Mouse (Mus musculus) stomach, postnatal 0 days (tissue): ENCODE results near the gene Elmsan1. TPM values are rescaled to one million over a fixed set of nuclear protein-coding genes. Genes with fewer than 3 reads are reported as not detected.
A peak's percentile ranks its signal among the peaks of the same experiment; 100 is the strongest.

Experiments
- ATAC-seq: fragments of 200-750 bp; cut with Nextera tagmentation; 2 replicates; pipeline ENCODE4 v1.8.0; 2017; ENCODE audit not compliant: low FRiP score, low TSS enrichment
- DNase-seq: peaks from one replicate; pipeline ENCODE4 v3.0.0-alpha.2; 2016; ENCODE audit warnings: low spot score
- H3K27ac ChIP-seq: fragments of 300-500 bp; sonication (generic); replicated peaks from 2 replicates; pipeline ENCODE4 v1.5.1; 2014; ENCODE audit warnings: mild to moderate bottlenecking, control low read depth
- H3K27me3 ChIP-seq: fragments of 300-500 bp; sonication (generic); 2 replicates; pipeline ENCODE4 v1.6.1; 2014; ENCODE audit warnings: low read length; ENCODE audit not compliant: control insufficient read depth, insufficient read depth
- H3K36me3 ChIP-seq: fragments of 300-500 bp; sonication (generic); 2 replicates; pipeline ENCODE4 v1.6.1; 2014; ENCODE audit warnings: low read length, mixed read lengths; ENCODE audit not compliant: control insufficient read depth, insufficient read depth
- H3K4me1 ChIP-seq: fragments of 300-500 bp; sonication (generic); replicated peaks from 2 replicates; pipeline ENCODE4 v1.6.1; 2014; ENCODE audit warnings: antibody characterized with exemption; ENCODE audit not compliant: control insufficient read depth, insufficient read depth
- H3K4me2 ChIP-seq: fragments of 300-500 bp; sonication (generic); replicated peaks from 2 replicates; pipeline ENCODE4 v1.6.1; 2014; ENCODE audit warnings: low read depth, mild to moderate bottlenecking, control low read depth, moderate library complexity
- H3K4me3 ChIP-seq: fragments of 300-500 bp; sonication (generic); 2 replicates; pipeline ENCODE4 v1.5.1; 2014; ENCODE audit warnings: low read depth, low read length, control low read depth
- H3K9ac ChIP-seq: fragments of 300-500 bp; sonication (generic); 2 replicates; pipeline ENCODE4 v1.6.1; 2014; ENCODE audit warnings: mild to moderate bottlenecking, low read length, control low read depth, mixed read lengths
- H3K9me3 ChIP-seq: fragments of 300-500 bp; sonication (generic); 2 replicates; pipeline ENCODE4 v1.6.1; 2016; ENCODE audit warnings: low read length; ENCODE audit not compliant: control insufficient read depth
- CTCF ChIP-seq: IDR thresholded peaks from 2 replicates; pipeline ENCODE4 v1.5.1; 2016; ENCODE audit warnings: antibody characterized with exemption, low read depth, mild to moderate bottlenecking, moderate library complexity
- EP300 ChIP-seq: optimal IDR thresholded peaks from 2 replicates; pipeline ENCODE3; 2016; ENCODE audit warnings: antibody characterized with exemption
- WGBS: fragments of 180-500 bp; shearing (Covaris S2); extraction: QIAGEN DNeasy Blood & Tissue Kit; methylation state at CpG from one replicate; pipeline ENCODE4 v1.1.7; 2014; 5-methylcytosine and 5-hydroxymethylcytosine counted together
- polyA plus RNA-seq: library from polyadenylated mRNA; unstranded; fragments of >200 nt; fragmentation: Nextera tagmentation; extraction: Ambion mirVana; gene quantifications from 2 replicates; pipeline ENCODE4 v1.2.1, GENCODE M21; 2015

Elmsan1 gene
- polyA plus RNA-seq, 1 experiment from 2014 or later: 4.1 TPM

- no peaks in the 10 kb centered on the region for H3K9me3 ChIP-seq
- no peaks in the 10 kb centered on the region for H3K36me3 ChIP-seq
- ATAC-seq: no peak
- no peak overlapping the region for H3K9ac ChIP-seq
- peaks cover 8% of the 10 kb centered on the region for H3K4me1 ChIP-seq
- no peak overlapping the region for H3K4me3 ChIP-seq
- no peak overlapping the region for H3K4me2 ChIP-seq
- no peak for TF ChIP-seq EP300
- TF ChIP-seq CTCF: no peak
- H3K27me3 ChIP-seq: no peaks in the 10 kb centered on the region
- DNase-seq: no peak
- H3K27ac ChIP-seq: 0 out of 2 replicates have a peak overlapping the region, but pooled peaks have one; percentile 18
- WGBS: 89% methylated on average over 8 of the region's 8 CpGs
Measured at GRCm38 (mm10) chr12:84204662-84205061, 14.0 kb downstream of the Elmsan1 start.

GRCm38 (mm10) chr12:84203778-84204216 lies 14.9 kb downstream of the Elmsan1 start:
- no peak overlapping the region for H3K4me3 ChIP-seq
- WGBS: 40% methylated on average over 7 of the region's 7 CpGs
- H3K27ac ChIP-seq: peak overlapping the region; percentile 64
- H3K9ac ChIP-seq: no peak overlapping the region
- peaks cover 11% of the 10 kb centered on the region for H3K4me1 ChIP-seq
- no peaks in the 10 kb centered on the region for H3K36me3 ChIP-seq
- H3K4me2 ChIP-seq: no peak overlapping the region
- TF ChIP-seq CTCF (peak; percentile 27; the same call in 1 of the 2 replicates), EP300 (no peak)
- no peaks in the 10 kb centered on the region for H3K27me3 ChIP-seq
- peak; percentile 79 for DNase-seq
- H3K9me3 ChIP-seq: no peaks in the 10 kb centered on the region
- ATAC-seq: peak; percentile 84

GRCm38 (mm10) chr12:84203170-84203777 lies 15.4 kb downstream of the Elmsan1 start:
- no peak for TF ChIP-seq EP300
- no peak for TF ChIP-seq CTCF
- peak overlapping the region; percentile 64 for H3K27ac ChIP-seq
- H3K4me2 ChIP-seq: 0 out of 2 replicates have a peak overlapping the region, but pooled peaks have one; percentile 12
- H3K4me3 ChIP-seq: no peak overlapping the region
- no peaks in the 10 kb centered on the region for H3K27me3 ChIP-seq
- WGBS: 51% methylated on average over 7 of the region's 7 CpGs
- H3K36me3 ChIP-seq: no peaks in the 10 kb centered on the region
- DNase-seq: peak; percentile 65
- H3K4me1 ChIP-seq: peaks cover 11% of the 10 kb centered on the region
- ATAC-seq: peak; percentile 71
- H3K9ac ChIP-seq: no peak overlapping the region
- no peaks in the 10 kb centered on the region for H3K9me3 ChIP-seq

GRCm38 (mm10) chr12:84202561-84202960 lies 16.1 kb downstream of the Elmsan1 start:
- Histone ChIP-seq H3K36me3 (no peaks in the 10 kb centered on the region), H3K27ac (peak overlapping the region; percentile 64), H3K27me3 (no peaks in the 10 kb centered on the region), H3K9me3 (no peaks in the 10 kb centered on the region), H3K4me2 (no peak overlapping the region), H3K9ac (0 out of 2 replicates have a peak overlapping the region, but pooled peaks have one; percentile 18), H3K4me1 (peaks cover 11% of the 10 kb centered on the region), H3K4me3 (no peak overlapping the region)
- 59% methylated on average over 10 of the region's 10 CpGs for WGBS
- DNase-seq (no peak), ATAC-seq (no peak)
- TF ChIP-seq CTCF (no peak), EP300 (no peak)

GRCm38 (mm10) chr12:84201686-84202484 lies 16.8 kb downstream of the Elmsan1 start:
- Histone ChIP-seq H3K4me3 (no peak overlapping the region), H3K4me2 (no peak overlapping the region), H3K9ac (0 out of 2 replicates have a peak overlapping the region, but pooled peaks have one; percentile 18), H3K27me3 (no peaks in the 10 kb centered on the region), H3K36me3 (no peaks in the 10 kb centered on the region), H3K9me3 (no peaks in the 10 kb centered on the region), H3K4me1 (peaks cover 7% of the 10 kb centered on the region), H3K27ac (peak overlapping the region; percentile 64)
- no peak for TF ChIP-seq EP300
- TF ChIP-seq CTCF: no peak
- 53% methylated on average over 18 of the region's 18 CpGs for WGBS
- DNase-seq (no peak), ATAC-seq (no peak)
